Mouse (Mus musculus) brain, embryonic 14.5 days (tissue): ENCODE results near the gene Ncam2.
A peak's percentile ranks its signal among the peaks of the same experiment; 100 is the strongest.

Experiments used
- CTCF ChIP-seq: fragments of 200-500 bp; IDR thresholded peaks from 2 replicates; pipeline ENCODE4 v1.5.1; 2012; ENCODE audit warnings: inconsistent platforms, mild to moderate bottlenecking, moderate library complexity, borderline replicate concordance; ENCODE audit not compliant: insufficient read depth, insufficient read length; ENCODE audit errors: extremely low read depth
- POLR2A ChIP-seq: fragments of 200-500 bp; IDR thresholded peaks from 2 replicates; pipeline ENCODE4 v1.6.1; 2012; ENCODE audit warnings: mild to moderate bottlenecking, inconsistent platforms, borderline replicate concordance; ENCODE audit not compliant: poor library complexity, insufficient read depth, insufficient read length, severe bottlenecking; ENCODE audit errors: extremely low read depth

GRCm38 (mm10) chr16:81330539-81330938 lies 130.0 kb downstream of the Ncam2 start:
- TF ChIP-seq POLR2A (no peak), CTCF (peak; percentile 67; the same call in 1 of the 2 replicates)
